Comparison of ENCODE assay signal across 13 mouse cellular contexts in genomic region chrX:166779334-166780092, GRCm38 (mm10).
DNase-seq lines count a peak whose midpoint lies in the region; ATAC-seq and TF ChIP-seq lines count a peak whose summit lies in the region.
"Had no signal": no experiment of that assay in that cellular context is flagged by ENCODE, and none has a peak within 500 bp of the region (broad histone marks: within the 10 kb centered on the region; RNA-seq: fewer than 3 reads in every experiment).

No protein-coding gene starts in this region.

- no peak overlapping the region for H3K27ac ChIP-seq in embryonic facial prominence, embryonic 11.5 days (replicated peaks; ENCODE audit: low read depth, low read length)
- H3K27ac ChIP-seq in embryonic facial prominence, embryonic 10.5 days (replicated peaks): no peak overlapping the region
- H3K27ac ChIP-seq in forebrain, embryonic 14.5 days (ENCODE audit: low read depth, low read length): peak overlapping the region; percentile 44; the same call in 1 of the 2 replicates
- H3K27ac ChIP-seq in liver, embryonic 16.5 days (ENCODE audit: low read length): no peak overlapping the region
- H3K27ac ChIP-seq in neural tube, embryonic 15.5 days (replicated peaks): no peak overlapping the region
- H3K27ac ChIP-seq in left cerebral cortex, adult 2 months: no peak overlapping the region
- H3K27ac ChIP-seq: limb, embryonic 15.5 days had no signal

- no peak overlapping the region for H3K9ac ChIP-seq in embryonic facial prominence, embryonic 11.5 days (replicated peaks; ENCODE audit: low read length)
- no peak overlapping the region for H3K9ac ChIP-seq in forebrain, embryonic 14.5 days (ENCODE audit: low read length)
- no peak overlapping the region for H3K9ac ChIP-seq in liver, embryonic 16.5 days (ENCODE audit: low read depth, low read length)
- no peak overlapping the region for H3K9ac ChIP-seq in neural tube, embryonic 15.5 days (replicated peaks)
- H3K9ac ChIP-seq: limb, embryonic 15.5 days had no signal

- no peaks in the 10 kb centered on the region for H3K36me3 ChIP-seq in embryonic facial prominence, embryonic 11.5 days (replicated peaks; ENCODE audit: control insufficient read depth, insufficient read depth, low read depth, low read length)
- H3K36me3 ChIP-seq in embryonic facial prominence, embryonic 10.5 days (replicated peaks): no peaks in the 10 kb centered on the region
- H3K36me3 ChIP-seq in forebrain, embryonic 14.5 days (ENCODE audit: control insufficient read depth, insufficient read depth, low read length): no peaks in the 10 kb centered on the region
- no peaks in the 10 kb centered on the region for H3K36me3 ChIP-seq in liver, embryonic 16.5 days (ENCODE audit: control insufficient read depth, insufficient read depth)
- no peaks in the 10 kb centered on the region for H3K36me3 ChIP-seq in neural tube, embryonic 15.5 days
- H3K36me3 ChIP-seq: limb, embryonic 15.5 days had no signal

- WGBS in embryonic facial prominence, embryonic 11.5 days: 75% methylated on average over 6 of the region's 6 CpGs
- 82% methylated on average over 6 of the region's 6 CpGs for WGBS in embryonic facial prominence, embryonic 10.5 days
- WGBS in forebrain, embryonic 14.5 days: 77% methylated on average over 6 of the region's 6 CpGs
- 55% methylated on average over 6 of the region's 6 CpGs for WGBS in liver, embryonic 16.5 days (ENCODE audit: insufficient replicate concordance)
- 54% methylated on average over 6 of the region's 6 CpGs for WGBS in neural tube, embryonic 15.5 days

- TF ChIP-seq CTCF in left cerebral cortex, adult 2 months (IDR thresholded peaks at IDR 0.05): no peak

- no peaks in the 10 kb centered on the region for H3K27me3 ChIP-seq in embryonic facial prominence, embryonic 11.5 days (ENCODE audit: control insufficient read depth, insufficient read depth, low read length)
- peaks cover 95% of the 10 kb centered on the region for H3K27me3 ChIP-seq in embryonic facial prominence, embryonic 10.5 days (replicated peaks; ENCODE audit: low read depth, poor library complexity, severe bottlenecking)
- no peaks in the 10 kb centered on the region for H3K27me3 ChIP-seq in forebrain, embryonic 14.5 days (replicated peaks; ENCODE audit: control insufficient read depth, insufficient read depth, low read length)
- H3K27me3 ChIP-seq in liver, embryonic 16.5 days (ENCODE audit: control insufficient read depth, insufficient read depth, low read depth, low read length): no peaks in the 10 kb centered on the region
- H3K27me3 ChIP-seq in neural tube, embryonic 15.5 days (replicated peaks): 0 out of 2 replicates have a peak, but pooled peaks cover 5% of the 10 kb centered on the region
- H3K27me3 ChIP-seq: megakaryocyte, embryonic 14.5 days had no signal

- H3K4me1 ChIP-seq in embryonic facial prominence, embryonic 11.5 days (ENCODE audit: control insufficient read depth, insufficient read depth, low read length): no peaks in the 10 kb centered on the region
- no peaks in the 10 kb centered on the region for H3K4me1 ChIP-seq in embryonic facial prominence, embryonic 10.5 days
- no peaks in the 10 kb centered on the region for H3K4me1 ChIP-seq in forebrain, embryonic 14.5 days (ENCODE audit: control insufficient read depth, insufficient read depth, low read length)
- H3K4me1 ChIP-seq in liver, embryonic 16.5 days (ENCODE audit: control insufficient read depth, low read depth, low read length): no peaks in the 10 kb centered on the region
- H3K4me1 ChIP-seq in neural tube, embryonic 15.5 days: no peaks in the 10 kb centered on the region
- H3K4me1 ChIP-seq: limb, embryonic 15.5 days had no signal

- H3K4me2 ChIP-seq in embryonic facial prominence, embryonic 11.5 days (ENCODE audit: low read depth, low read length): no peak overlapping the region
- H3K4me2 ChIP-seq in forebrain, embryonic 14.5 days (ENCODE audit: low read length): no peak overlapping the region
- no peak overlapping the region for H3K4me2 ChIP-seq in liver, embryonic 16.5 days (ENCODE audit: low read depth, low read length)
- no peak overlapping the region for H3K4me2 ChIP-seq in neural tube, embryonic 15.5 days
- H3K4me2 ChIP-seq: limb, embryonic 15.5 days had no signal

- intact Hi-C loops in left cerebral cortex, adult 2 months (cut with DNase I): no loop called here

- H3K4me3 ChIP-seq in embryonic facial prominence, embryonic 11.5 days (ENCODE audit: low read depth, low read length): no peak overlapping the region
- no peak overlapping the region for H3K4me3 ChIP-seq in embryonic facial prominence, embryonic 10.5 days
- H3K4me3 ChIP-seq in forebrain, embryonic 14.5 days (ENCODE audit: low read depth, low read length): no peak overlapping the region
- H3K4me3 ChIP-seq in liver, embryonic 16.5 days (ENCODE audit: low read depth, low read length): no peak overlapping the region
- H3K4me3 ChIP-seq in neural tube, embryonic 15.5 days (replicated peaks): no peak overlapping the region
- H3K4me3 ChIP-seq in left cerebral cortex, adult 2 months: no peak overlapping the region
- H3K4me3 ChIP-seq: limb, embryonic 15.5 days; megakaryocyte, embryonic 14.5 days had no signal

- peak; percentile 65 for ATAC-seq in embryonic facial prominence, embryonic 11.5 days (replicated peaks; ENCODE audit: insufficient number of reproducible peaks, low FRiP score, low TSS enrichment, low read depth)
- peak; percentile 85 for ATAC-seq in forebrain, embryonic 14.5 days
- peak; percentile 55; the same call in 1 of the 2 replicates for ATAC-seq in liver, embryonic 16.5 days (ENCODE audit: low read depth)
- ATAC-seq in neural tube, embryonic 15.5 days (ENCODE audit: low FRiP score): peak; percentile 31; the same call in 1 of the 2 replicates
- ATAC-seq in megakaryocyte progenitor cell, adult 5-6 weeks (replicated peaks; ENCODE audit: poor library complexity): no peak

- DNase-seq in embryonic facial prominence, embryonic 11.5 days (ENCODE audit: low spot score): no peak
- DNase-seq in embryonic facial prominence, embryonic 10.5 days (ENCODE audit: low spot score): no peak
- peak; percentile 60 for DNase-seq in forebrain, embryonic 14.5 days (ENCODE audit: low spot score)
- no peak for DNase-seq in B cell, adult 2 months
- no peak for DNase-seq in left cerebral cortex, adult 2 months (ENCODE audit: extremely low spot score in 1 of 2, low spot score in 2 of 2)
- DNase-seq: kidney, adult 8-10 months; layer of hippocampus, adult 9-11 months; right cerebral cortex, postnatal 14 days had no signal

- no peaks in the 10 kb centered on the region for H3K9me3 ChIP-seq in embryonic facial prominence, embryonic 11.5 days (replicated peaks; ENCODE audit: control insufficient read depth, low read length)
- H3K9me3 ChIP-seq in embryonic facial prominence, embryonic 10.5 days: no peaks in the 10 kb centered on the region
- no peaks in the 10 kb centered on the region for H3K9me3 ChIP-seq in forebrain, embryonic 14.5 days (replicated peaks; ENCODE audit: control insufficient read depth, low read length)
- H3K9me3 ChIP-seq in liver, embryonic 16.5 days (replicated peaks; ENCODE audit: control insufficient read depth, low read length): no peaks in the 10 kb centered on the region
- H3K9me3 ChIP-seq in neural tube, embryonic 15.5 days (replicated peaks): no peaks in the 10 kb centered on the region
- H3K9me3 ChIP-seq: limb, embryonic 15.5 days; megakaryocyte, embryonic 14.5 days had no signal
